Mouse (Mus musculus) T-helper 2 cell (primary cell): Measurements from ENCODE around the gene Ndufc2.

Source experiments
- in situ Hi-C: fragments of 300-600 bp; cut with MboI, MseI; formaldehyde crosslinking; loops from one replicate; pipeline ENCODE4 v1.15.1; 2025; ENCODE audit warnings: high pct_unique_total_duplicates

Gene Ndufc2

GRCm38 (mm10) chr7:97399960-97400715, at the start of gene Ndufc2:
Gene Ndufc2 (plus strand): TSS chr7:97400003.
- in situ Hi-C loops, result no loop called here

GRCm38 (mm10) chr7:97350891-97351290, 48.9 kb upstream of the Ndufc2 start:
- in situ Hi-C loops, result no loop called here

GRCm38 (mm10) chr7:97351792-97352513, 47.9 kb upstream of the Ndufc2 start:
- in situ Hi-C loops, result no loop called here

- in situ Hi-C loops, result no loop called here
These were observed 46.4 kb upstream of the Ndufc2 start for GRCm38 (mm10) chr7:97353356-97353755.

GRCm38 (mm10) chr7:97355068-97355841, 44.5 kb upstream of the Ndufc2 start:
- in situ Hi-C loops, result no loop called here

GRCm38 (mm10) chr7:97356253-97356652, 43.5 kb upstream of the Ndufc2 start:
- in situ Hi-C loops, result no loop called here

GRCm38 (mm10) chr7:97356875-97357276, 42.9 kb upstream of the Ndufc2 start:
- in situ Hi-C loops, result no loop called here

GRCm38 (mm10) chr7:97357840-97358239, 42.0 kb upstream of the Ndufc2 start:
- in situ Hi-C loops, result no loop called here

- in situ Hi-C loops, result no loop called here
These were observed 41.5 kb upstream of the Ndufc2 start for GRCm38 (mm10) chr7:97358347-97358746.

GRCm38 (mm10) chr7:97360166-97360565, 39.6 kb upstream of the Ndufc2 start:
- in situ Hi-C loops, result no loop called here

- in situ Hi-C loops, result no loop called here
These were observed 38.8 kb upstream of the Ndufc2 start for GRCm38 (mm10) chr7:97360955-97361354.

GRCm38 (mm10) chr7:97361467-97361866, 38.3 kb upstream of the Ndufc2 start:
- in situ Hi-C loops, result no loop called here

- in situ Hi-C loops, result no loop called here
These were observed 33.9 kb upstream of the Ndufc2 start for GRCm38 (mm10) chr7:97365887-97366286.

- in situ Hi-C loops, result no loop called here
These were observed 24.7 kb upstream of the Ndufc2 start for GRCm38 (mm10) chr7:97375101-97375500.

GRCm38 (mm10) chr7:97375906-97376305, 23.9 kb upstream of the Ndufc2 start:
- in situ Hi-C loops, result no loop called here

- in situ Hi-C loops, result no loop called here
These were observed 20.5 kb upstream of the Ndufc2 start for GRCm38 (mm10) chr7:97379304-97379703.

GRCm38 (mm10) chr7:97380500-97381123, 19.2 kb upstream of the Ndufc2 start:
- in situ Hi-C loops, result no loop called here

- in situ Hi-C loops, result no loop called here
These were observed 17.1 kb upstream of the Ndufc2 start for GRCm38 (mm10) chr7:97382661-97383060.

- in situ Hi-C loops, result no loop called here
These were observed 16.2 kb upstream of the Ndufc2 start for GRCm38 (mm10) chr7:97383496-97384132.

- in situ Hi-C loops, result no loop called here
These were observed 13.5 kb upstream of the Ndufc2 start for GRCm38 (mm10) chr7:97386106-97386805.
